Mouse (Mus musculus) WW6 (cell line): ENCODE results near the gene Gpr132.
"Not testable (repeated sequence)": the region's sequence is repeated elsewhere in the genome, so short reads cannot be mapped to it uniquely, and the experiment has no call there.

Experiments
- DNase-seq: peaks from one replicate; pipeline ENCODE4 v3.0.0-alpha.2; 2013; ENCODE audit warnings: low read depth, low spot score

Gene Gpr132

GRCm38 (mm10) chr12:112853050-112853729 lies 14.8 kb downstream of the Gpr132 start:
- DNase-seq, result no peak

GRCm38 (mm10) chr12:112851116-112851515 lies 16.9 kb downstream of the Gpr132 start:
- DNase-seq, result no peak

GRCm38 (mm10) chr12:112850344-112850743 lies 17.7 kb downstream of the Gpr132 start:
- DNase-seq, result no peak

- DNase-seq, result no peak
Measured at GRCm38 (mm10) chr12:112849235-112850022, 18.6 kb downstream of the Gpr132 start.

- DNase-seq, result no peak
Measured at GRCm38 (mm10) chr12:112847880-112848279, 20.1 kb downstream of the Gpr132 start.

GRCm38 (mm10) chr12:112843803-112844202 lies 24.2 kb downstream of the Gpr132 start:
- DNase-seq, result peak; percentile 42

- not testable (repeated sequence) for DNase-seq
Measured at GRCm38 (mm10) chr12:112842128-112842527, 25.9 kb downstream of the Gpr132 start.

GRCm38 (mm10) chr12:112841338-112841892 lies 26.6 kb downstream of the Gpr132 start:
- DNase-seq, result not testable (repeated sequence)

- no peak for DNase-seq
Measured at GRCm38 (mm10) chr12:112840209-112841086, 27.6 kb downstream of the Gpr132 start.

- no peak for DNase-seq
Measured at GRCm38 (mm10) chr12:112835046-112835445, 33.0 kb downstream of the Gpr132 start.

- no peak for DNase-seq
Measured at GRCm38 (mm10) chr12:112833527-112833926, 34.5 kb downstream of the Gpr132 start.

- DNase-seq, result no peak
Measured at GRCm38 (mm10) chr12:112832411-112832810, 35.6 kb downstream of the Gpr132 start.

GRCm38 (mm10) chr12:112830570-112830969 lies 37.5 kb downstream of the Gpr132 start:
- DNase-seq, result no peak

- DNase-seq, result no peak
Measured at GRCm38 (mm10) chr12:112830141-112830540, 37.9 kb downstream of the Gpr132 start.

- DNase-seq, result peak; percentile 89
Measured at GRCm38 (mm10) chr12:112829244-112829864, 38.7 kb downstream of the Gpr132 start, which contains the start of gene Cdca4. Cdca4 (minus strand) TSS chr12:112829423.

GRCm38 (mm10) chr12:112828501-112829243 lies 39.4 kb downstream of the Gpr132 start:
- DNase-seq, result no peak

- no peak for DNase-seq
Measured at GRCm38 (mm10) chr12:112825901-112826300, 42.1 kb downstream of the Gpr132 start.

GRCm38 (mm10) chr12:112823221-112823620 lies 44.8 kb downstream of the Gpr132 start:
- no peak for DNase-seq

- DNase-seq, result no peak
Measured at GRCm38 (mm10) chr12:112822676-112823075, 45.4 kb downstream of the Gpr132 start.

GRCm38 (mm10) chr12:112821974-112822373 lies 46.1 kb downstream of the Gpr132 start:
- DNase-seq, result no peak
